Mouse (Mus musculus) mouse trophoblast stem cell (cell line): ENCODE data around the gene Fam19a2.

Experiments
- in situ Hi-C, 2 experiments: fragments of 300-500 bp; cut with MseI, MboI; formaldehyde crosslinking; loops; 2 replicates in 1 of 2; 3 replicates in 1 of 2; pipeline ENCODE4 v1.15.1; 2025

The Fam19a2 gene

GRCm38 (mm10) chr10:123570616-123571188 lies 306.9 kb downstream of the Fam19a2 start:
- in situ Hi-C loops = no loop called here

GRCm38 (mm10) chr10:123572342-123573070 lies 308.7 kb downstream of the Fam19a2 start:
- in situ Hi-C loops = no loop called here

GRCm38 (mm10) chr10:123577823-123578222 lies 314.0 kb downstream of the Fam19a2 start:
- in situ Hi-C loops = no loop called here

- in situ Hi-C loops = no loop called here
Observed at GRCm38 (mm10) chr10:123579012-123579411, 315.2 kb downstream of the Fam19a2 start.

GRCm38 (mm10) chr10:123595043-123595442 lies 331.2 kb downstream of the Fam19a2 start:
- in situ Hi-C loops = no loop called here

- in situ Hi-C loops = no loop called here
Observed at GRCm38 (mm10) chr10:123597059-123597458, 333.3 kb downstream of the Fam19a2 start.

- in situ Hi-C loops = no loop called here
Observed at GRCm38 (mm10) chr10:123605671-123606070, 341.9 kb downstream of the Fam19a2 start.

GRCm38 (mm10) chr10:123626691-123627090 lies 362.9 kb downstream of the Fam19a2 start:
- in situ Hi-C loops = no loop called here

- in situ Hi-C loops = no loop called here
Observed at GRCm38 (mm10) chr10:123629248-123629744, 365.5 kb downstream of the Fam19a2 start.

- in situ Hi-C loops = no loop called here
Observed at GRCm38 (mm10) chr10:123632029-123632428, 368.2 kb downstream of the Fam19a2 start.

GRCm38 (mm10) chr10:123636655-123637054 lies 372.9 kb downstream of the Fam19a2 start:
- in situ Hi-C loops = no loop called here

- in situ Hi-C loops = no loop called here
Observed at GRCm38 (mm10) chr10:123637496-123637895, 373.7 kb downstream of the Fam19a2 start.

- in situ Hi-C loops = no loop called here
Observed at GRCm38 (mm10) chr10:123645568-123645967, 381.8 kb downstream of the Fam19a2 start.

GRCm38 (mm10) chr10:123671208-123671607 lies 407.4 kb downstream of the Fam19a2 start:
- in situ Hi-C loops = no loop called here

- in situ Hi-C loops = no loop called here
Observed at GRCm38 (mm10) chr10:123678284-123678864, 414.6 kb downstream of the Fam19a2 start.

GRCm38 (mm10) chr10:123682718-123683255 lies 419.0 kb downstream of the Fam19a2 start:
- in situ Hi-C loops = no loop called here

GRCm38 (mm10) chr10:123692186-123692925 lies 428.6 kb downstream of the Fam19a2 start:
- in situ Hi-C loops = no loop called here

GRCm38 (mm10) chr10:123692926-123693224 lies 429.1 kb downstream of the Fam19a2 start:
- in situ Hi-C loops = no loop called here

GRCm38 (mm10) chr10:123702595-123702994 lies 438.8 kb downstream of the Fam19a2 start:
- in situ Hi-C loops = no loop called here

GRCm38 (mm10) chr10:123707026-123707425 lies 443.2 kb downstream of the Fam19a2 start:
- in situ Hi-C loops = no loop called here

GRCm38 (mm10) chr10:123710738-123711137 lies 446.9 kb downstream of the Fam19a2 start:
- in situ Hi-C loops = no loop called here

- in situ Hi-C loops = no loop called here
Observed at GRCm38 (mm10) chr10:123721952-123722460, 458.2 kb downstream of the Fam19a2 start.
